Mouse (Mus musculus) neural tube, embryonic 10.5 days (tissue): ENCODE results near the gene Limk1.

Source experiments
- DNase-seq: peaks from one replicate; pipeline ENCODE4 v3.0.0-alpha.2; 2017; ENCODE audit warnings: low spot score; ENCODE audit errors: extremely low spot score

Limk1 gene

DNA sequence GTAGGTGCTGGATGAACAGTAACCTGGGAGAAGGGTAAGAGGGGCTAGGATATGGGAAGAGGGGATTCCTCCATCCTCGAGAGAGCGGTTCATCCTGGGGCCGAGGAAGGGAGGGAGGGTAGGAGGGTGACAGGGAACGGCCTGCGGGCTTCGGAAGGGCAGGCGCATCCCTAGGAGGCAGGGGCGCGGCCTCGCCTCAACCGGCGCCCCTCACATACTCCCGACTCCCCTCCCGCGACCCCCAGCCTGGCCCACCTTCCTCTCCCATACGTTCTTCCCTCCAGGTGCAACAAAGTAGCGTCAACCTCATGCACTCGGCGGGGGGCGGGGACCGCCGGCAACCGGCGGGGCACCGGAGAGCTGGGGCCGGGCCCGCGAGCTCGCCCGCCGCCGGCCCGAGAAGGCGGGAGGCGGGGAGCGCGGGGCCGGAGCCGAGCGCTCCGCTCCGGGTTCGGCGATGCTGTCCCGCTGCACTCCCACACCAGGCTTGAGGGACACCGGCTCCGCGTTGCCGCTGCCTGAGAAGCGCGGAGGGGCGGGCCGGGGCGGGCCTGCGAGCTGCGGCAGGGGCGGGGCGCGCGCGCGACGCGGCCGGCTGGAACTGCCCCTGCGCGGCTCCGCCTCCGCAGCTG lies at the start of gene Limk1:
Gene Limk1, minus strand, starts transcription at position 513 of the 632 bp plus-strand sequence.
- no peak for DNase-seq

- no peak for DNase-seq
Measured at GRCm38 (mm10) chr5:134734920-134735319, 46.5 kb upstream of the Limk1 start.

DNA sequence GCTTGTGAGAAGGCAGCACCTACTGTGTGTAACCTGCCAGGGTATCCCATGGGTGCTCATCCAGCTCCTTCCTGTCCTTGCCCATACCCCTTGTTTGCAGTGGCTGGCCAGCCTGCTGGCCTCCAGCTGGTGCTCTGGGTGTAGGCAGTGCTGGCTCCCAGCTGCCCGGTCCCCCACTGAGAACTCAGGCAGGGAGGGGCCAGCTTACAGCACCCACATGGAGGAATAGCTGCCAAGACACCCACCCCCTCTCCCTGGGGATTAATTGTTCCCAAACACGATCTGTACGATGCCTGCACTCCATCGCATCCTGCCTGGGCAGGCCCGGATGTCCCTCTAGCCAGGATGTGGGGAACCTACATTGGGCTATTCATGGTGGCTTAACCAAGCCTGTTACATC lies 45.7 kb upstream of the Limk1 start:
- no peak for DNase-seq

GRCm38 (mm10) chr5:134733241-134733640 lies 44.8 kb upstream of the Limk1 start:
- DNase-seq: no peak

DNA sequence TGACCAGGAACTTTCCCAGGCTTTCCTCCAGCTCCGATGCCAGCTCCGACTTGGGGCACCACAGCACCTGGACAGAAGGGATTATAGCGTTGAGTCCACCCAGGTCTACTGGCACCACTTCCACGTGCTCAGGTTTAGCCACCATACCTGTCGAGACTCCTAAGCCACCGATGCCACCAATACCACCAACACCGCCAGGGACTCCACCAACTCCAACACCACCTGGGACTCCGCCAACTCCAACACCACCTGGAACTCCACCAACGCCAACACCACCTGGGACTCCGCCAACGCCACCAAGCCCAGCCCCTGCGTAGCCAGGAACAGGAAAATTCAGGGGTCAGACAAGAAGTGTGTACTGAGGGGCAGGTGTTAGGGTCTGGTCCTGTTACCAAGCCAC lies 40.7 kb upstream of the Limk1 start:
- no peak for DNase-seq

GRCm38 (mm10) chr5:134728535-134728934 lies 40.1 kb upstream of the Limk1 start:
- DNase-seq: peak; percentile 19

GRCm38 (mm10) chr5:134727001-134727639 lies 38.7 kb upstream of the Limk1 start:
- no peak for DNase-seq

DNA sequence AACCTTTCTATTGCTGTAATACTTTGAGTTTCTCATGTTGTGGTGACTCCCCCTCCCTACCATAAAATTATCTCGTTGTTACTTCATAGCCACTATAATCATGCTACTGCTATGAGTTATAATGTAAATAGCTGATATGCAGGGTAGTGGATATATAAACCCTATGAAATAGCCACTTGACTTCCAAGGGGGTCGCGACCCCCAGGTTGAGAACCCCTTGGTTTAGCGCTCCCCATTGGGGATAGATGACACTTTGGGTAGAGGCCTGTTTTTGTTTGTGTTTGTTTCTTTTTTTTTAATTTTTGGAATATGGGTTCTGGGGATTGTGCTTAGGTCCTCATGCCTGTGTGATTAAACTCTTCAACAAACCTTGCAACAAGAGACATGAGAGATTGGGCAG lies 36.9 kb upstream of the Limk1 start:
- no peak for DNase-seq

- DNase-seq: no peak
Measured at GRCm38 (mm10) chr5:134720058-134720457, 31.7 kb upstream of the Limk1 start.

DNA sequence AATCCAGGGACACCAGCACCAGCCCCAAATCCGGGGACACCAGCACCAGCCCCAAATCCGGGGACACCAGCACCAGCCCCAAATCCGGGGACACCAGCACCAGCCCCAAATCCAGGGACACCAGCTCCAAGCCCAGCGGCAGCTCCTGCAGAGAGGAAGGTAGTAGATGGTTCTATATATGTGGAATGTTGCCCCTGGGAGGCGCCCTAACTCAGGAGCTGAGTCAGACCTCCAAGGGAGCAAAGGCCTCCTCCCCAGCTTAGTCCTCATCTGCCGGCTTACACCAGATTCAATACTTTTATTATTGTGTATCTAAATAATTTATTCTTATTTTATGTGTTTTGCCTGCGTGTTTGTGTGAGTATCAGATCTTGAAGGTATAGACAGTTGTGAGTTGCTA lies 22.7 kb upstream of the Limk1 start:
- DNase-seq: no peak

DNA sequence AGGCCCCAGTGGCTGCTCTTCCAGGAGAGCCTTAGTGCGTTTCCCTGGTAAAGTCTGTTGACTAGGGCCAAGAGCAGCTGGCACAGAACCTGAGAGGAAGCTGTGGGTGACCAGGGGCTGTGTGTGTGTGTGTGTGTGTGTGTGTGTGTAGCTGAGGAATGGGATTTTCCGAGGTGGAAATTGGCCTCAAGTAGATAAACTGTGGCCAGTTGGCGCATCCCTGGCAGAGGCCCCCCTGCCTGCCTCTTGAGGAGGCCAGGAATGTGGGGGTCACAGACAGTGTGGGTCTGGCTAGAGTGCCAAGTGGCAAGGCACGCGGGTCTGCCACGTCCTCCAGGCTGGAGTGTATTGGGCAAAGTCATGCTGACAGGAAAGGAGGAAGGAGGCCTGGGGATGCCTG lies 20.9 kb upstream of the Limk1 start:
- DNase-seq: no peak

GRCm38 (mm10) chr5:134704157-134704556 lies 15.8 kb upstream of the Limk1 start:
- peak; percentile 81 for DNase-seq

GRCm38 (mm10) chr5:134695539-134695938 lies 7.1 kb upstream of the Limk1 start:
- no peak for DNase-seq

DNA sequence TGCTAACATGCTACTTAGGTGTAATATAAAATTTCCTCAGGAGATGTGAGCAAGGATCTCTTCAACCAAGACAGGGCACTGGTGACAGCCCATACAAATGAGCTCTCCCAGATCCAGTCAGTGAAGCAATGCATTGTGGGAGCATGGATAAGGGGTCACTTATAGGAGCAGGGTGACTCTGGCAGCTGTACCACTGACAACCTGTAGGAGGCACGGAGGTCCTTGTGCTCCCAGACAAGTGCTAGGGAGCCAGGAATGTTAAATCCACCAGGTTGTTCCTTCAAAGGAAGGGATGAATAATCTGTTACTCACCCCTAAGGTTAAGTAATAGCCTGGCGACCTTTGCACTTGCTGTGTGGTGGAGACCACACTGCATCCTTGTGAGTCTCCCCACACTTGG lies 6.7 kb upstream of the Limk1 start:
- DNase-seq: no peak

- no peak for DNase-seq
Measured at GRCm38 (mm10) chr5:134692704-134693103, 4.3 kb upstream of the Limk1 start.

DNA sequence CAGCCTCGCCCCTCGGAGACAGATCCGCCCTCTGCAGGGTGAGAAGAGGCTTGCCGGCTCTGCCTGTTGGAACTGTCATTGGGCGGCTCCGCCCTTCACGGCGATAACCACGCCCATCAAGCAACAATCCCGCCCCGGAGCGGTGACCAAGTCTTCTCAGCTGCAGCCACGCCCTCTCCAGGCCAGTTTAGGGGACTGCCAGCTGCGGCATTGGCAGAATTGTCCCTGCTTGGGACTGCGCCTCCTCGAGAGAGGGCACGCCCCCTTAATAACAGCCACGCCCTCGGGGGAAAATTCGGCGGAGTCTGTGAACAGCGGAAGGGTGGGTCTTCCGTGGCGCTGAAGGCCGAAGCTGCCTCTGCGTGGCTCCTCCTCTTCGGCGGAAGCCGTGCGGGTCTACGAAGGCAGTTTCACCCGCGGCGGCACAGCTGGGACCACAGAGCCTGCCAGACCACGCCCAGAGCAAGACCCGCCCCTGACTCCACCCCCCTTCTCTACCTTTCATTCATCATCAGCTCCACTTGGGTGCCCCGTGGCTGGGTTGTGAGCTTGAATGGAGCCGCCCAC lies 403 bp upstream of the Limk1 start:
- peak; percentile 99 for DNase-seq

DNA sequence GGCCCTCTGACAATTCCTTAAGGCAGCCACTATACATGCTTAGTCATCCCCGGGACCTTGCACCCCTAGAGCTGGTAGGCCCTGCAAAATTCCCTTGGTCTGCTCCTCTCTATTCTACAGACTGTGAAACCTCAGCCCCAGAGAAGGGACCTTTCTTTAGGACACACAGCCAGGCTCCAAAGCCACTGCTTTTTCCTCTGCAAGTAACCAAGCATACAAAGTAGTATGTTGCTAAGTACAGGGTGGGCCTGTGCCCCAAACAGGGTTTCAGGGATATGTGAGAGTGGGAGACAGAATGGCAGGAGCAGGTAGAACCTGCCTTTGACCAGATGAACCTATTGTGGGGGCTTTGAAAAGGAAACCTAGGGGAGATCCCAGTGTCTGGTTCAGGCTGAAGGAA lies 1.2 kb downstream of the Limk1 start:
- no peak for DNase-seq

GRCm38 (mm10) chr5:134686541-134686940 lies 1.9 kb downstream of the Limk1 start:
- DNase-seq: no peak

GRCm38 (mm10) chr5:134684398-134684797 lies 4.0 kb downstream of the Limk1 start:
- no peak for DNase-seq

- DNase-seq: no peak
Measured at GRCm38 (mm10) chr5:134683813-134684212, 4.6 kb downstream of the Limk1 start.

- DNase-seq: no peak
Measured at GRCm38 (mm10) chr5:134680238-134680637, 8.2 kb downstream of the Limk1 start.

DNA sequence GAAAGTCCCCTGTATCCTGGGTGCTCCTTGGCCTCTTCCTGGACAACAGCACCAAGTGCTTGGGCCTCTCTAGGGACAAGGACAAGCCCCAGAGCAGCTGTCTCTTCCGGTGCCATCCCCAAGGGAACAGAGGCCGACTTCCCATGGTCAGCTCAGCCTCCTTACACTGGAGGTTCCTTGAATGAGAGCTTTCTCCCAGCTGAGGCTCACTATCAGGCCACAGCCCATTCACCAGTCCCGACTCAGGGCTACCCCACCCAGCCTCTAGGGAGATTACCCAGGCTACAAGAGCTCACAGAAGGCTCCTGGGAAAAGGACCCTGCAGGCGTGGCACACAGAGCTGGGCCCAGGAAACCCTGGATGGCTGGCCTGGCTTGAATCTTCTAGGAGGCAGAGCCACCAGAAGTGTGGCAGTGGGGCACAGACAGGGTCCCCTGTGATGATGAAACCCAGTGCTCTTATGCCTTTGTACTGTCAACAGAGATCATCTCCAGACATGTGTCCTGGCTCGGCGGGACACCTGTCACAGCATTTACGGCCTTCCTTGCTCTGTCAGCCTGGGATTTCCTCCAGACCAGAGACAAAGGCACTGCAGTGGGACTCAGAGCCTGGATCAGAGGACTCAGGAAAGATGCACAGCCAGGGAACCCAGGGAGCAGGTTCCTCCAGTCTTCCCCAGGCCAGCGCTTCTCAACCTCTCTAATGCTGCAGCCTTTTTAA lies 9.4 kb downstream of the Limk1 start:
- DNase-seq: no peak
